Mouse (Mus musculus): ENCODE results near the gene Gm21440. TPM values are rescaled to one million over a fixed set of nuclear protein-coding genes. Genes with fewer than 3 reads are reported as not detected.
"Not testable (repeated sequence)": the region's sequence is repeated elsewhere in the genome, so short reads cannot be mapped to it uniquely, and the experiment has no call there.

Gene Gm21440
- not detected in 2 replicates for polyA plus RNA-seq (2016; fragmentation: Nextera tagmentation; extraction: Ambion mirVana)

DNA sequence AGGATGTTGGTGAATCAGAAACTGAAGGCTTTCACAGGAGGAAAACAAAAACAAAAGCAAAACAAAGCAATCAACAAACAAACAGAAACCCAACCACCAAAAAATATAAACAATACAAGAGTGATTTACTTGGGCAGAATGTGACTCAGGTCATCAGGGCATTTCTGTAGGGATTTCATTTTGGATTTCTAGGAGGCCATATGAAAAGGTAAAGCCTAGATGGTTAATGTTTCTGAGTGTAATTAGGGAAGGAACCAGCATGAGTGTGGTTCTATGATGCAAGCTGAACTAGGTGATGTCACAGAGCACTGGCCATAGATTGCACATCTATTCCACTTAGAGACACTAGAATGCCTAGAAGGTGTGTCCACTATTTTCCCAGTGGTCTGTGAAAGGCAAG is at the start of gene Gm21440, which contains the start of gene Gm21454:
Gm21440 (plus strand) TSS at position 301 of the 400 bp plus-strand sequence.
Gm21454 (plus strand) TSS at position 352 of the 400 bp plus-strand sequence.
- H3K27ac ChIP-seq; H3K27me3 ChIP-seq; H3K9ac ChIP-seq; H3K4me3 ChIP-seq; H3K9me3 ChIP-seq (replicated peaks); H3K36me3 ChIP-seq; ATAC-seq (ENCODE audit: low FRiP score); H3K4me1 ChIP-seq; H3K4me2 ChIP-seq (replicated peaks): not testable (repeated sequence)

- not testable (repeated sequence) for H3K4me3 ChIP-seq; H3K9ac ChIP-seq; H3K4me2 ChIP-seq (replicated peaks); H3K27ac ChIP-seq; H3K4me1 ChIP-seq; H3K36me3 ChIP-seq; ATAC-seq (ENCODE audit: low FRiP score); H3K9me3 ChIP-seq (replicated peaks); H3K27me3 ChIP-seq
- no CpG with 5 or more reads among the region's 3 CpGs for WGBS
Observed at GRCm38 (mm10) chrY:13223828-13224227, 28.4 kb upstream of the Gm21440 start, which contains the start of gene Gm21828. Gm21828 (minus strand) TSS chrY:13223928.

Other genes with a start within 250 kb of the Gm21440 start
- not detected in 2 replicates for gene Gm20807, start 209.5 kb upstream of the Gm21440 start, polyA plus RNA-seq (2016; fragmentation: Nextera tagmentation; extraction: Ambion mirVana)
- not detected in 2 replicates for gene Gm21891, start 118.9 kb upstream of the Gm21440 start, polyA plus RNA-seq (2016; fragmentation: Nextera tagmentation; extraction: Ambion mirVana)
- gene Gm21425, start 90.4 kb upstream of the Gm21440 start, polyA plus RNA-seq (2016; fragmentation: Nextera tagmentation; extraction: Ambion mirVana) = not detected in 2 replicates
- gene Gm21828, start 28.5 kb upstream of the Gm21440 start, polyA plus RNA-seq (2016; fragmentation: Nextera tagmentation; extraction: Ambion mirVana) = not detected in 2 replicates
- not detected in 2 replicates for gene Gm21454, start 51 bp downstream of the Gm21440 start, polyA plus RNA-seq (2016; fragmentation: Nextera tagmentation; extraction: Ambion mirVana)
- gene Gm21725, start 96.7 kb downstream of the Gm21440 start, polyA plus RNA-seq (2016; fragmentation: Nextera tagmentation; extraction: Ambion mirVana) = not detected in 2 replicates
- not detected in 2 replicates for gene Gm21866, start 213.2 kb downstream of the Gm21440 start, polyA plus RNA-seq (2016; fragmentation: Nextera tagmentation; extraction: Ambion mirVana)
- gene Gm20773, start 241.6 kb downstream of the Gm21440 start, polyA plus RNA-seq (2016; fragmentation: Nextera tagmentation; extraction: Ambion mirVana) = not detected in 2 replicates